Mouse (Mus musculus) kidney, postnatal 4 days (tissue): ENCODE measurements around the gene Ablim2.

Source experiments
- DNase-seq, 2 experiments: peaks; one replicate each; pipeline ENCODE4 v3.0.0; 2021; ENCODE audit warnings: mixed read lengths in 2 of 2

Ablim2 gene

DNA sequence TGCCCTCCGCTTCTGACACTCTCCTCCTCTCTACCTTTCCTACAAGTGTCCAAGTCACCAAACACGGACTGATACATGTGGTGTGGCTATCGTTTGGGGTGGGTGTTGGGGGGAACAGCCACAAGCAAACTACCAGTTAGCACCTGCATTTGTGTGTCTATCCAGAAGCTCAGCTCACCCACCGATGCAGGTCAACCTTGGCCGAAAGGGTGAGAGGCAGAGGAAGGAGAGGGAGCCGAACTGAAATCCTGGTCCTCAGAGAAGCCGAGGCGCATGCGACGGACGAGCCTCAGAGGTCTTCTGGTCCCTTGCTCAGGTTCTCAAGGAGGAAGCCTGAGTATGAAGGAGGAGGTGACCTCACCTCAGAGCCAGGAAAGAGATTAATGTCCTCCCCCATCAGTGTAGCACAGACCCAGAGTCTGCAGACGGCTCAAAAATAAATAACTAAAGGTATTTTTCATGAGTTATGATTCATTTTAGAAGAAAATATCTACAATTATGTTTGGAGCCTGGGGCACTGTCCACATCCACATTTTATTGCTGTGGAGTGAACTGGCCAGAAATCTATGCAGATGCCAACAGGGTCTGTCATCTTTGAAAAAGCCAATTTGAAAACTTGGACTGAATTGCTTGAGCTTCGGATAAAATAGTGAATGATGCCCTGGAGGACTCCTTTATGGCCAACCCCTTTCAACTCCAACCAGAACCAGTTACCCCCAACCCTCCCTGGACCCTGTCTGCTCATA, 133.5 kb downstream of the Ablim2 start:
- no peak for DNase-seq

DNA sequence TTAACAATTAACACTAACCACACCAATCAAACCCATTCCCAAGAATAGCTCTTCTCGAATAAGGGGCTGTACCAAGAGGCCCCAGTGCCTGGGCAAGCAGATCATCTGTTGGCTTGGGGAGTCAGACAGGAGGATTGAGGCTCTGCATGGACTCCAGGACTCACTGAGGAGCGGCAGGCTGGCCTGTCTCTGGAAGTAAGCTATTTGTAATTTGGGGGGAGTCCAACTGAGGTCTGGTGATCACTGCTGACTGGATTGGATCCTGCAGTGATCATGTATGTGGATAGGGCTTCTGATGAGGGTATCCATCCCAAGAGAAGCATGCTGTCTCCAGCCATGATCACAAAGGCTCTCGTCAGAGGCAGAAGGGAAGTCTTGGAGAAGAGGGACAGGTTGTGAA, 134.7 kb downstream of the Ablim2 start:
- no peak for DNase-seq

DNA sequence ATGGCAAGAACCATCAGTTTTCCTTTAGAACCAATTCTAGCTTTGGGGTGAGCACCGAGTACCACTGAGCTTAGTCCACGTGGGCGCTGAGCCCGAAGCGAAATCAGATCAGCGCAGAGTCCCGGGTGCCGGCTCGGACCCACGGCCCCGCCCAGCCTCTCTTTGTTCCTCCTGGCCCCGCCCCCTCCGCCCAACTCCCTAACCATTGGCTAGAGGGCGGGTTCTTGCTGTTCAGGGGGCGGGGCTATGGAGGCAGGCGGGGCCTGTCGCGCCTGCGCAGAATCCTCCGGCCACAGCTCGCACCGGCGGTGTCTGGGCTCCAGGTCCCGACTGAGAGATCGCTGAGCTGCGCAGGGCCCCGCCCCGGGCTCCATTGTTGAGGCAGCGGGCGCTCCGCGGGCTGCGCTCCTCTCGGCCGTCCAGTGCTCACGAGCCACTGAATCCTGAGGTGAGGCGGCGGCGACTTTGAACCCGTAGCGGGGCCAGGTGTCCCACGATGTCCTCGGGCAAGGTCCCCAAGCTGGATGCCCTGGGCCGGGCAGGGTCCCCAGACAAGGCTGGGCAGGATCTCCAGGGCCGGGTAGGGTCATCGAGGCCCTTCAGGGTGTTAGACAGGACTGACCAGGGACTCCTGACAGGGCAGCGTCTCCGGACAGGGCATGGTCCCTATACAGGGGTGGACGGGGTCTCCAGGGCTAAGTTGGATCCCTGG, 135.6 kb downstream of the Ablim2 start, which contains the start of gene Afap1:
Gene Afap1, plus strand, starts transcription at position 227 of the 712 bp plus-strand sequence.
- peak; percentile 100 for DNase-seq

DNA sequence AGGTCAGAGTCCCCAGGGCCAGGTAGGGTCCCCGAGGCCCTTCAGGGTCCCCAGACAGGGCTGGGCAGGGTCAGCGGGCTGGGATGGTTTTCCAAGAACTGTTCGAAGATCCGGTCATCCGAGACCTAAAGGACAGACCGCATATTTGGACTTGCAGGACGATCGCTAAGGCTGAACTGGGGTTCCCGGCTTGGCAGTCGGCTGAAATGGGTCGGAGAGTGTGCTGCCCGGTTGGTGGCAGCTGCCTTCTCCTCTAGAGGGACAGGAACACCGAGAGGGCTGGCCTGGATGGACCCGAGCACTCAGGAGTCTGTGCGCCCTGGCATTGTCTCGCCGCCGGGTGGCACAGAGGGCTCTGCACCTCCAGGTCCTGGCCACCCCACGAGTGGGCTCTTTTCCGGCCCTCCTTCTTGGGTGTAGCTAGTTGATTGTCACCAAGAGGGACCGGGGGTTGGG, 136.2 kb downstream of the Ablim2 start:
- peak; percentile 75 to 86 for DNase-seq

DNA sequence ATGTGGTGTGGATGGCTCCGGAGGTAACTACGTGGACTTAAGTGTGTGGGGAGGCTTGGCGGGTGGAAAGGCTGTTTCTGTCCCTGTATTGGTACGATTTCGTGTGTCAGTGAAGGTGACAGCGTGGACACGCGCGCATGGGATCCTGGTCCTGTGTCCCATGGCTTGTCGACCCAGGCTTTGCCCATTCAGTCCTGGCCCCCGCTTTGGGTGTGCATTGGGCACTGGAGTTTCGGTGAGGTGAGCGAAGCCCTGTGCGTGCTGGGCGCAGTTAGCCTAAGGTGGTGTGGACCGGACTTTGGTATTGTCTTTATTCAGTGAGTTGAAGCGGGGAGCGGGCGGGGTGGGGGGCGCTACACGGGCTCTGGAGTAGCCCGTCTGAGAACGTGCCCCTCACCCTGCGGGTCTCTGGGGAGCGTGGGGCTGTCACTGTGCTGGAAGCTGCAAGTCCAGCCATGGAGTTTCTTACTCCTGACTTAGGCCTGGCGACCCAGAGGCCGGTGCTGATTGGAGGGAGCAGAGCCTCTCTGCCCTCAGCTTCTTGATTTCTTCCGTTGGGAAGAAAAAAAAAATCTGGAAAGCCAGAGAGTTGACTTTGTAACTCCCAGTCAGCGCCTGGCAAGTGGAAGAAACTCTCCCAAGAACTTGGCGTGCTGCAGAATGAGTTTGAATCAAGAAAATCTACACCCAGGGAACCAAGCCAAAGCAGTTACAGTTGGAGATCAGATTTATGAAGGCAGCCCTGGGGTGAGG, 136.8 kb downstream of the Ablim2 start:
- DNase-seq, result peak; percentile 58 to 73

DNA sequence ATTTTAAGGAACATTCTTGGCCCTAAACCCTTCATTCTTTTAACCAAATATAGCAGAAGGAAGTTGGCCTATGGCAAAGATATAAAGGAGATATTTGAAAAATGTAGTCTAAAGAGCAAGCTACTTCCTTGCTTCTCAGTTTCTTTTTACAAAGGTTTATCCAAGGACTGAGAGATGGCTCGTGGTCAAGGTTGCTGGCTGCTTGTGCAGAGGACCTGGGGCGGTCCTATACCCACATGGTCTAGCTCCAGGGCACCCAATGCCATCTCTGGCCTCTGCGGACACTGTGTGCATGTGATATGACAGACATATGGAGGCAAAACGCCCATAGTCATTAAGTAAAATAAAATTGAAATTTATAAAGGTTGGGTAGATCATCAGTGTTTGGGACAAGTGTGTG, 138.2 kb downstream of the Ablim2 start:
- DNase-seq, result no peak

DNA sequence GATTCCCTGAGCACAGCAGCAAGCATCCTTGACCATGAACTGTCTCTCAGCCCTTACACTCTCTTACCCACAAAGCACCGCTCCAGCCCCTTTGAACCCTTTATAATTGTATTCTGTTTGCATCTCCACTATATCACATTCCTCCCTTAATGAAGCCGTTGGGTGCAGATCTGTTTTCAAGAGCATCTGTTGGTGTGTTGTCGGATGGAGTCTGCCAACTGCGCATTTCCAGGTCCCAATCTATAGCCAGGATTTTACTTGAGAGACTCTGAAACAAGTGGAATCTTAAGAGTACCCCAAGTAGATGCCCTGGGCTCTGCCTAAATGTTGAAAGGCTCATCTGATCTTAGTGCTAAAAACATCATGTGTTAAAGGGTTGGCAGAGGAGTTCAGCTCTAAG, 138.9 kb downstream of the Ablim2 start:
- no peak for DNase-seq

DNA sequence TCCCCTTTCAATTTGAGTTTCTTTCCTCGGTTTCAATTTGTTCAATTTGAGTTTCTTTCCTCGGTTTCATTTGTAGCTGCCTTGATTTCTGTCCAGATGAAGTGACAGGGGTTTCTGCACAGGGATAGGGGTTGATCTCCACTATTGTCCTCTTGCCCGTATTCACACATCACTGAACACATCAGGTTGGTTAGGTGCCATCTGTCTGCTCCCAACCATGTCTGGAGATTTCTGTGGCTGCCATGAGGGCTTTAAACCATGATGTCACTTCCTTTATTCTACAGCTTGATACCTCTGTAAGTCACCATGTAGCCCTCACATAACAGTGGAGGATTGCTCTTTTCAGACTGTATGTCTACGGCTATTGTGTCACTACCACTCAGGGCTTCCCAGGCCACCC, 139.5 kb downstream of the Ablim2 start:
- no peak for DNase-seq

DNA sequence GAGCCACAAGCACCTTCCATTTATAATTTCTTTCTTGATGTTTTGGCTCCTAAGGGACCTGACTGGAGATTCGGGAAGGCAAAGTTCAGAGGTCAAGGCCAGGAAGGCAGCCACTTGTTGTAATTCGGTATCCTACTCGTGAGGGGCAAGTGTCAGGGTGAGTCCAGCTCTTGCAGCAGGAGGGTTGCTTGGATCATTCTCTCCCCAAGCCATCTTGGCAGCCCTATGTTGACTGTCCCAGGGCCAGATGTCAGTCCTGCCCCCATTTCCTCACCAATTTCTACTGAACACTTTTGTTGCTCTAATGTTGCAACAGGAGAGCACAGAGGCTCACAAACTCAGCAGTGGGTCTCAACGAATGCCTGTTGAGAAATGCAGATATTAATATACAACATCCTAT, 140.4 kb downstream of the Ablim2 start:
- no peak for DNase-seq

DNA sequence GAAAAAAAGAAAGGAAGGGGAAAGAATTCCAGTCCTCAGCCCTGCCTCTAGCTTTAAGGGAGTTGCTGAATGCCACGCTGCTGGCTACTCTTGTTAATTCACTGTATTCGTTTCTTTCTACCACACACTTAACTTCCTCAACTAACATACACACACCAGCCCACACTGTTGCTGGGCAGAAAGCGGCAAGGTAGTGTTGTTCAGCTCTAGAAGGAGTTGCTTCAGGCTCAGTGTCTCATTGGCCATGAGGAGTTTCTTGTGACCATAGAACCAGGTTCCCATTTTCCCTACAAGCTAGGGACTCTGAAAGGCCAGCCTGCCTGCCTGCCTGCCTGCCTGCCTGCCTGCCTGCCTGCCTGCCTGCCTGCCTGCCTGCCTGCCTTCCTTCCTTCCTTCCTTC, 141.3 kb downstream of the Ablim2 start:
- DNase-seq, result no peak

DNA sequence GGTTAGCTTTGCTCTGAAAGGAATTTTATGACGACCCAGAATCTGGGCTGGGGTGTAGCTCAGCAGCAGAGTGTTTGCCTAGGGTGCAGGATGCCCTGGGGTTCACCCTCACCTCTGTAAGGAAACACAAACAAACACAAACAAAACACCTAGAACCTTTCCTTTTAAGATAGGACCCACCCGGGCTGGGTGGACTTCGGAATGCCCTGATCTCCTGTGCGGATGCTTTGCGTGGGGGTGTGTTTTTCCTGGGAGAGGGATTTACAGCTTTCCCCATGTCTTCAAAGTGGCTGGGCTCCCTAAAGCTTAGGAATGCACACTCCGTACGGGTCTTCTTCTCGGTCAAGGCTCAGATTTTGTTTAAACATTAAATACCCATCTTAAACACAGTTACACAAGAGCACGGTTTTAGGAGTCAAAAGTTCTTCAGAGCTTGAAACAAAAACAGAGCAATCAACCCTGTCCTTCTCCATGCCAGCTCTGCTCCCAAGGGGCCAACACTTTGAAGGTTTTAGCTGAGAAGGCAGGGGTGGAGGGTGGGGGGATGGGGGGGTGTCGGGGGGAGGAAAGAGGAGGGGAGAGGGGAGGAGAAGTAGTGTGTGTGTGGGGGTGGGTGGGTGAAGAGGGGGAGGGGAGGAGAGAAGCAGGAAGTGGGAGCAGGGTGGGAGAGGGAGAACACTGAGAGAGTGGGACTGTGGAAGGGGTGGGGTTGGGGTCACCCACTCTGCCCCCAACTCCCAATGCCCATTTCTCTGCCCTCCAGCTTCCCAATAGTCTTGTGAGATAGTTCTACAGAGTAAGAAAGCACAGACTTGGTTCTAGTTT, 142.9 kb downstream of the Ablim2 start:
- DNase-seq, result peak; percentile 55 to 65

DNA sequence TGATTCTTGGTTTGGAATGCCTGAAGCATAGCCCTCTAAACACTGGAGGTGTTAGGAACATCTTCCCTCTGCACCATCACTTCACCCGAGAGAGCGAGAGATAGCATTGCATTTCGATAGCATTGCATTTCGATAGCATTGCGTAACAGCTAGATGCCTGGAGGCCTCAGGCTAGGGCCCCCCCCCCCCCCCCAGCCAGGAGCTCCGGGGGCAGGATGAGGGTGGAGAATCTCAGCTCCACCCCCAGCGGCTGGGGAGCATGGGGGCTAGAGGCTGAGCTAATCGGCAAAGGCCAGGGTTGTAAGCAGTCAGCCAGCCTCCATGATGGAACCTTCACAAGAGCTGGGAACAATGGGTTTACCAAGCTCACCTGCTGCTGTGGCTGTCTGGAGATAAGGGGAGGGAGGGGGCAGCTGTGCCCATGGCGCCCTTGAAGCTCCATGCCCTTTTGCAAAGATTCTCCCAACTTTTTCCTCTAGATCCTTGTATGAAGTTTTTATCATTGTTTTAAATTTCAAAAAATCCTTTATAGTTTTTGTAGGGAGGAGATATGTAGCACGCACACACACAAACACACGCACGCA, 143.6 kb downstream of the Ablim2 start:
- peak in 1 of 2 experiments; percentile 53 for DNase-seq

DNA sequence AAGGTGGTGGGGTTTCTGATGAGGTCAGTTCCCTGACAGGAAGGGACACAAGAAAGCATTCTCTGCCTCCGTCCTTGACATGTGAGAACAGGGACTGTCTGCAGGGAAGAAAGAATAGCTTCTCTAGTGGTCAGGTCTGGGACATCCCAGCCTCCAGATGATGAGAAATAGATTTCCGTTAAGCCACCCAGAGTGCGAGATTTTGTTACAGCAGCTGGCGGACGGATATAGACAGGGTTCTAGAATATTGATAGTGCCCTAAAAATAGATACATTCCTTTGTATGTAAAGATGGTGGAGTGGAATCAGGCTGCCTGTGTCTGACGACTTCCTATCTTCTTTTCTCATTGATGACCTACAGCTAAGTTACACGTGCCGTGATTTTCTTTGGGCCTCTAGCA, 145.8 kb downstream of the Ablim2 start:
- DNase-seq, result no peak

DNA sequence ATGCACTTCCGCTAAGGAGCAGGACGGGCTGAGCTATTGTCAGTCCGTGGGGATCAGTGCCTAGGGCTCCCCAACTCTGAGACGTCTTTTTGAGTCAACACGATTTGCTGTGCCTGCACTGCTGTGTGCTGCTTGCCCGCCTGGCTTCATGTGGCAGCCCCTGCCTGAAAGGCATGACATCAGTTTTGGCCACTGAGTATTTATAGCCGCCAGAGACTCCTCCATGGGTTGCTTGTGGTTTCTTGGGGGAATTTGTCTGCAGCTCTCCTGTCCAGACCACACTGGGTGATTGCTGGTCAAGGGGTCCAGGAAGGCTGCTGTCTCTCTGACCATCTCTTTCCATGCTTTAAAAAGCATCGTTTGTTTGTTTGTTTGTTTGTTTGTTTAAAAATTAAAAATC, 147.6 kb downstream of the Ablim2 start:
- no peak for DNase-seq

DNA sequence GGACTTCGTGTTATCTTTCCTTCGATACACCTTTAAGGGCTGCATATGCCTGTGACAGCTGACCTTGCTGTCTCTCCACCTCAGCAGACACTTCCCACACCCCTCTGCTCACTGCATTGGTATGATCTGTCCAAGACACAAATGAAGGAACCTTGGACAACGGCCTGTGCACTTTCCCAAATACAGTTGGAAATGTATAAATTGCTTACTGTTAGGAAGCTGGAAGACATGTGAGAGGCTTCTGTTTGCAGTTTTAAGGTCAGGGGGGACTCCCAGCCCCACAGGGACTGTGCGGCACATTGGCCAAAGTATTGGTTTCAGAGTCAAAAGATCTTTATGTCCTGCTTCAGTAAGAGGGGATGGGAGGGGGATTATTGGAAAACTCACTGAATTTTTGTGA, 149.4 kb downstream of the Ablim2 start:
- no peak for DNase-seq

DNA sequence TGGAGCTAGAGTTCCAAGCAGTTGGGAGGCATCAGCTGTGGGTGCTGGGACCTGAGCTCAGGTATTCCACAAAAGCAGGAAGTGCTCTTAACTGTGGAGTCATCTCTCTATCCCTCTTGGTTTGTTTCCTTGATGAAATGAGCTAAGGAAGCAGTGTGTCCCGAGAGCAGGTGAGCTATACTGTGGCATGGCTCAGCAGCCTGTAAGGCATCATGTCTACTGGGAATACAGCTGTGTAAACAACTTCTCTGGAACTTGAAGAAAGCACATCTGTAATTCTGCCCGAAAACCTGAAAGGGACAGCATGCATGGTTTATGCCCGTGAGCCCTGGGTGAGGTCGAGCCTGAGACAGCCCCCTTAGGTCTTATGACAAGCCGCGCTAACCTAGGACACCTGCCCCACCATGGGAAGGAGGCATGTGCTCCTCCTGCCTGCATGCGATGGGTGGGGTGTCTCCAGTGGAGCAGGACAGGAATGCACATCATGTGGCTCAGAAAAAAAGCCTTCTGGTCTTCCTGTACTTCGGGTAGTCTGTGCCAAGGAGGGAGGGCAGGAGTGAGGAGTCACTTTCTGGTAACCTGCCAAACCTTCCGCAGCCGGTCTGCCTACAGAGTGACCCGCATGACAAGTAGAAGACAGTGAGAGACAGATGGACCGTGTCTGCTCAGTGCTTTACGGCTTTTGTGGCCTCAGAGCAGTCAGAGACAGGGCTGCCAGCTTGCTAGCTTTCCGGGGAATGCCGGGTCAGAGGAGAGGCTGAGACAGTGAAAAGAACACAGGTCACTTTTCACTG, 150.2 kb downstream of the Ablim2 start:
- peak; percentile 77 to 88 for DNase-seq

DNA sequence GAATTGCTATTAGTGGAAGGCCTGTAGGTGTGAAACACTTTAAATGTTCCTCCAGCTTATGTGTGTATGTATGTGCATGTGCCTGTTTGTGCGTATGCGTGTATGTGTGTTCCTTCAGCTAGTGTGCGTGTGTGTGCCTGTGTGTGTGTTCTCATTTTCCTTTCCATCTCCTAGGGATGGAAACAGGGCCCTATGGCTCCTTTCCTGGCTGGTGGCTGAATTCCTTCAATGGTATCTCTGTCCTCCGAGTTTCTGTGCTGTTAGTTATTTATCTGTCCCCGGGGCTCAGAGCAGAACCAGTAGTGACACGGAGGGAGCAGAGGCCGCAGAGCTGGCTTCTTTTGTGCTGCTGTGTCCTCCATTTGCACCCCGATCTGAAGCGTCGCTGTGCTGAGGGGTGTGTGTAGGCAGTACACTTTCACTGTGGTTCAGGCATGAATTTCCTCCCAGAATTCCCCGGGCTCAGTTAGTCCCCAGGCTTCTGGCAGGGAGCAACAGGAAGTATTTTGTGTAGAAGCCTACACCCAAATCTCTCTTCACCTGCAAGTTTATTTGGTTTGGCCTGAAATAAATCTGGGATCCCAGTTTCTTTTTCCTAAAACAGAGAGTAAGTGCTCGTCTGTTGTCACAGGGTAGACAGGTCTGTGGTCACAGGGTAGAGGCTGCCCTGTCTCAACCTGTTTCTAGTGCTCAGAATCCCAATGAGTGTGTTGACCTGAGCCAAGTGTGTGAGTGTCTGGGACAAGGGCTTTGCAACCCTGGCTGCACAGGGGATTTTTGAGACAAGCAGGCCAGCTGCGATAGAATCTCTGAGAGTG, 151.2 kb downstream of the Ablim2 start:
- DNase-seq, result peak in 1 of 2 experiments; percentile 54

DNA sequence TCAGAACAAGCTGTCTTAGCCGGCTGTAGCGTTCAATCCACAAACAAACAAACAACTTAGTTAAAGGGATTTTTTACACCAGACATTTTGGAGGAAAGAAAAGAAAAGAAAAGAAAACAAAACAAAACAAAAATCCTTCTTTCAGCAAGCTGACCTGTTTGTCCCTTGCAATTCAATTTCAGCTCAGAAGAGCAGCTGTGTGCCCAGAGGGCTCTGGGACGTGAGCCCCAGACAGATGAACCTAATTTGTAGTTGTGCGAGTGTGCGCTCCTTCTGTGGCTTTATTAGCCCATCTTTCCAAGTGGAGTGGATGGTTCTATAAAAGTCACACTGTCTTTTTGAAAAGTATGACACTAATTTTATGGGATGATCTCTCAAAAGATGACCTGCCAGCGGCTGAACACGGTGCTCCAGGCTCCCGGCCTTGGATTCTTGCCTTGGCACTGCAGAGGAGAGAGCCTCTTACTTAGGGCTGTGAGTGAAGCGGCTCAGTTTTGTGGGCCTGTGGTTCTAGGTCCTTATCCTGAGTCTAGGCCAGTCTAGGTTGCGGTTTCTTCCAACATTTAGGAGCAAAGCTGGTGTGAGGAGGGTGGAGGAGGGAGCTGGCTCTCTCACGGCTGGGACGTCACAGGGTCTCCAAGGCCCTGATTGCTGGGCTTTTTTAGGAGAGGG, 158.1 kb downstream of the Ablim2 start:
- DNase-seq, result no peak

DNA sequence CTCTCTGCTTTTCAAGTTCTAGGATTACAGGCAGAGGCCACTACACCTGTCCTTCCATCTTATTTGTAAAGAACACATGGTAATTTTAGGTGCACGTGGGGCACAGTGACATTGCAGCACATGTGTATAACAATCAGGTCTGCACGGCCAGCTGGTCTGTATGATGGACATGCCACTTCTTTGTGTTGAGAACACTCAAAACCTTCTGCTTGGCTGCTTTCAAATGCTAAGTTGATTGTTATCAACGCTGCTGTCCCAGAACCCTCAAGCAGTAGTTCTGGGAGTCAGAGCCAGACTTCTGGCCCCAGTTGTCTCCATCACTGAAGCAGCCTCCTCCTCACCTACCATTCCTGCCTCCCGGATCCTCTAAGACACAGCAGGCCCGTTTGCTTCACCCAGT, 159.0 kb downstream of the Ablim2 start:
- DNase-seq, result no peak

DNA sequence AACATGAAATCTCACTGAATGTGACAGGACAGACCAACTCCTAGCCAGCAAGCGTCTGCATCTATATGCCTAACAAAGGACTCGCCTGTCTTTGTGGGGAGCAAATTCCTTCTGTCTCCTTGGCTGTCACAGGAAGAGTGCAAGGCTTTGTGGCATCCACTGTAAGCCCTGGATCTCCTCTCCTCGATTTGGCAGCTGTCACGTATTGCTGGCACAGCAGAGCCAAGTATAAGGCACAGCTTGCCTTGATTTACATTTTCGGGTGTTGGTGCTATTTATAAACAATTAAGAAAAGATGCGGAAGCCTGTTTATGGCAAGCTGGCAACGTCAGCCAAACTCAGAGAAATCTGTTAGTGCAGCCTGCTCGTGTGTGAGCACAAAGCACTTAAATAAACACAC, 160.7 kb downstream of the Ablim2 start:
- no peak for DNase-seq
